Mouse (Mus musculus): ENCODE measurements around the gene Kctd19. TPM values are rescaled to one million over a fixed set of nuclear protein-coding genes. Genes with fewer than 3 reads are reported as not detected.
A peak's percentile ranks its signal among the peaks of the same experiment; 100 is the strongest.

The Kctd19 gene
- polyA plus RNA-seq, 1 experiment from 2014 or later = not detected

DNA sequence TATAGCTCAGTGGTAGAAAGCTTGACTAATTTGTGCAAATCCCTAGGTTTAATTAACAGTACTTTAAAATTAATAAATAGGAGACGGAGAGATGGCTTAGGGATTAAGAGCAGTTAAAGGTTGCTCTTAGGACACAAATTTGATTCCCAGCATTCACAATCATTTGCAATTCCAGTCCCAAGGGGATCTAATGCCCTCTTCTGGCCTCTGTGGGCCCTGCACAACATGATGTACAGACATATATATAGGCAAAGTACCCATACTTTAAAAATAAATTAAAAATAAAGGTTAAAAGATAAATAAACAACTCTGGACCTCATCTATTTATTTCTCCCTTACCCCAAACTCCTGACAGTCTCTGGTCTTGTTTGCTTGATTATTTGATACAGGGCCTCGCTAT lies 5.7 kb upstream of the Kctd19 start:
- no peak for ATAC-seq (ENCODE audit: insufficient read depth, low FRiP score, low read depth)
- no peaks in the 10 kb centered on the region for H3K9me3 ChIP-seq
- no peak overlapping the region for H3K9ac ChIP-seq
- 86% methylated on average over 2 of the region's 2 CpGs for WGBS
- H3K4me1 ChIP-seq = no peaks in the 10 kb centered on the region
- no peaks in the 10 kb centered on the region for H3K36me3 ChIP-seq
- H3K4me2 ChIP-seq = no peak overlapping the region
- H3K4me3 ChIP-seq (replicated peaks) = no peak overlapping the region
- peaks cover 3% of the 10 kb centered on the region for H3K27me3 ChIP-seq (replicated peaks)
- H3K27ac ChIP-seq = no peak overlapping the region

DNA sequence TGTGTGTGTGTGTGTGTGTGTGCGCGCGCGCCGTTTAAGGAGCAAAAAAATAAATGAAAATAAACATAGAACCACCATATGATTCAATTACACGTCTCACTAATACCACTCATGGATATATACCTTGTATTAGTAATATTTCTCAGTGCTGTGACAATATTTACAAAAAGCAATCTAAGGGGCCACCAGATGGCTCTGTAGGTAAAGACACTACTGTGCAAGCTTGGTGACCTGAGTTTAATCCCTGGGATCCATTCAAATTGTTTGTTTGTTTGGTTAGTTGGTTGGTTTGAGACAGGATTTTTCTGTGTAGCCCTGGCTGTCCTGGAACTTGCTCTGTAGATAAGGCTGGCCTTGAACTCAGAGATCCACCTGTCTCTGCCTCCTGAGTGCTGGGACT lies 3.4 kb downstream of the Kctd19 start:
- ATAC-seq (ENCODE audit: insufficient read depth, low FRiP score, low read depth) = no peak
- Histone ChIP-seq H3K4me1 (peaks cover 6% of the 10 kb centered on the region; the same call in 1 of the 2 replicates), H3K27me3 (replicated peaks) (peaks cover 21% of the 10 kb centered on the region), H3K36me3 (no peaks in the 10 kb centered on the region), H3K4me3 (replicated peaks) (no peak overlapping the region), H3K4me2 (no peak overlapping the region), H3K27ac (no peak overlapping the region), H3K9me3 (no peaks in the 10 kb centered on the region), H3K9ac (no peak overlapping the region)
- WGBS = 89% methylated on average over 6 of the region's 6 CpGs

DNA sequence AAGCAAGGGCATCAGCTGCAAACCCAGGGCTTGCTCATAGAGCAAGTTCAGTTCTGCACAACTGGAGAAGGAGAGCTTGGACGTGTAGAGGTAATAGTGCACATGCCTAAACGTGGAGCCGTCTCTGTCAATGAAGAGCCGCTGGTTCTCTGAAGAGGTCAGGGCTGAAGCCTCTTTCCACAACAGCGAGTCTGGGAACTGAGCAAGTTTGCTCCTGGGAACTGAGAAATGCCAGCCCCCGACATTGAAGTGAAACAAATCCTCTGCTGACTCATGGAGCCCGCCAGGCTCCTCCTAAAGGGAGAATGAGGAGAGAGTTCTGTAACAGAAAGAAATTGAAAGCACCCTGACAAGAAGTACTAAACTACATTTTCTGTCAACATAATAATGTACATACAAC lies 5.0 kb downstream of the Kctd19 start:
- H3K4me3 ChIP-seq (replicated peaks) = no peak overlapping the region
- peaks cover 2% of the 10 kb centered on the region; the same call in 1 of the 2 replicates for H3K4me1 ChIP-seq
- H3K27ac ChIP-seq = no peak overlapping the region
- no peak overlapping the region for H3K4me2 ChIP-seq
- H3K36me3 ChIP-seq = no peaks in the 10 kb centered on the region
- no peak for ATAC-seq (ENCODE audit: insufficient read depth, low FRiP score, low read depth)
- H3K9me3 ChIP-seq = no peaks in the 10 kb centered on the region
- no peak overlapping the region for H3K9ac ChIP-seq
- 63% methylated on average over 7 of the region's 7 CpGs for WGBS
- H3K27me3 ChIP-seq (replicated peaks) = peaks cover 11% of the 10 kb centered on the region

DNA sequence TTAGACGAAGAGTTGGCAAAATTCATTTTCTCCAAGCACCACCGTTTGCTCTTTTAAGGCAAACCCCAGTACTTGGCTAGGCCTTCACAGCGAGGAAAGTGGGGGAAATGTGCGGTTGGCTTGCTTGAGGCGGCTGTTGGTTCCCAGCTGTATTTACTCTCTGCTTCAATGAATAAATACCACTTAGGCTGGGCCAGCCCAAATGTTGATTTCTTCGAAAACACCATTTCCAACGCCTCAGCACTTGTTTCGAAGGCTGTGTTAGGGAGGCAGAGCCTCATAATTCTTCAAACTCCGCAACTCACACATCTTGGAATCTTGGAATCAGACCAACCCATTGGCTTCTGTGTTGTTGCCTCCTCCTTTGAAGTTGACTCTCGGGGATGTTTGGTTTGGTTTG lies 6.9 kb downstream of the Kctd19 start:
- no peak overlapping the region for H3K9ac ChIP-seq
- 32% methylated on average over 10 of the region's 10 CpGs for WGBS
- no peaks in the 10 kb centered on the region for H3K36me3 ChIP-seq
- H3K4me1 ChIP-seq = no peaks in the 10 kb centered on the region
- ATAC-seq (ENCODE audit: insufficient read depth, low FRiP score, low read depth) = no peak
- H3K9me3 ChIP-seq = no peaks in the 10 kb centered on the region
- no peaks in the 10 kb centered on the region for H3K27me3 ChIP-seq (replicated peaks)
- H3K4me2 ChIP-seq = no peak overlapping the region
- no peak overlapping the region for H3K4me3 ChIP-seq (replicated peaks)
- peak overlapping the region; percentile 6; the same call in 1 of the 2 replicates for H3K27ac ChIP-seq

DNA sequence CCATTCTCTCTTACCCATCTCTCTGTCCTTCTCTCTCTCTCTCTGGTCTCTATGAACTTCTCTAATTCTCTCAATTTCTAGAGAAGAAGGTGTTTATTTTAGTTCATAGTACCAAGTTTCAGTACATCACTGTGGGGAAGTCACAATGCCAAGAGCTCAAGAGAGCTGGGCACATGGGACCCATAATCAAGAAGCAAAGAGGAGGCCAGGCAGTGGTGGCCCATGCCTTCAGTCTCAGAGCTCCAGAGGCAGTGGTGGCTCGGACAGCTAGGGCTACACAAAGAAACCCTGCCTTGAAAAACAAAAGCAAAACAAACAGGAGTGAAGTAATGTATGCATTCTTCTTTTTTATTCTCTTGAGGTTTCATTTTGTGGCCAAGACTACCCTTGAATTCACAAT lies 8.8 kb downstream of the Kctd19 start:
- Histone ChIP-seq H3K4me3 (replicated peaks) (no peak overlapping the region), H3K27ac (no peak overlapping the region), H3K9ac (no peak overlapping the region), H3K4me2 (no peak overlapping the region), H3K9me3 (no peaks in the 10 kb centered on the region), H3K27me3 (replicated peaks) (no peaks in the 10 kb centered on the region), H3K36me3 (no peaks in the 10 kb centered on the region), H3K4me1 (no peaks in the 10 kb centered on the region)
- WGBS = 67% methylated on average over 1 of the region's 1 CpGs
- ATAC-seq (ENCODE audit: insufficient read depth, low FRiP score, low read depth) = no peak

DNA sequence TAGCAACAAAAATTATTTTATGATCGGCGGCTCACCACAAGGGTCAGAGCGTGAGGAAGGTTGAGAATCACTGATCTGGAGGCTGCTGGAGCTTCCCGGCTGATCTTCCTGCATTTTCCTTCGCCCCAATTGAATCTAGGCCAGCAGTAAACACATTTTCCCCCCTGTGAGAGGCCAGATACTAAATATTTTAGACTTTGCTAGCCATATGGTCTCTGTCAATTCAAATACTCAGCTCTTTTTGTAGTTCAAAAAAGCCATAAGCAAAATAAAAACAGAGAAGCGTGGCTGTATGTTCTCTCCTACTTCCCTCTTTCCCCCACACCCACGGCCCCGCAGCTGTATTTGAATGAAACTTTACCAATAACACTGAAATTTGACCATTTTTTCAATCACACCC lies 9.8 kb downstream of the Kctd19 start:
- Histone ChIP-seq H3K9ac (no peak overlapping the region), H3K4me2 (no peak overlapping the region), H3K9me3 (no peaks in the 10 kb centered on the region), H3K27ac (no peak overlapping the region), H3K4me3 (replicated peaks) (no peak overlapping the region), H3K27me3 (replicated peaks) (no peaks in the 10 kb centered on the region), H3K36me3 (no peaks in the 10 kb centered on the region), H3K4me1 (no peaks in the 10 kb centered on the region)
- no peak; the same call in 1 of the 2 replicates for ATAC-seq (ENCODE audit: insufficient read depth, low FRiP score, low read depth)
- 62% methylated on average over 8 of the region's 8 CpGs for WGBS

DNA sequence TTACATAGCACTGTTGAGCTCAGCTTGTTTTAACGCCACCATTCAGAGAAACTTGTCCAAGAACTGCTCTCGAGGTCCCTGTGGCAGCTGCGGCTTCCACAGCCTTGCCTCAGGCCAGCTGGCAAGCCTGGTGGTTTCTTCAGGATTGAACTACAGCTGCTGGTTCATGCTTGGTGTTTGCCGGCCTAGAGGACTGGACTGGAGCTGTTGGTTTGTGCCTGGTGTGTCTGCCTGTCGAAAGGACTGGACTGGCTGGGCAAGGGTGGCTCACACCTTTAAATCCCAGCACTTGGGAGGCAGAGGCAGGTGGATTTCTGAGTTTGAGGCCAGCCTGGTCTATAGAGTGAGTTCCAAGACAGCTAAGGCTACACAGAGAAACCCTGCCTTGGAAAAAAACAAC lies 13.3 kb downstream of the Kctd19 start:
- no peaks in the 10 kb centered on the region for H3K4me1 ChIP-seq
- H3K27ac ChIP-seq = no peak overlapping the region
- H3K27me3 ChIP-seq (replicated peaks) = no peaks in the 10 kb centered on the region
- ATAC-seq (ENCODE audit: insufficient read depth, low FRiP score, low read depth) = no peak
- no peaks in the 10 kb centered on the region for H3K36me3 ChIP-seq
- H3K4me2 ChIP-seq = no peak overlapping the region
- no peak overlapping the region for H3K4me3 ChIP-seq (replicated peaks)
- H3K9ac ChIP-seq = no peak overlapping the region
- WGBS = 89% methylated on average over 5 of the region's 5 CpGs
- H3K9me3 ChIP-seq = no peaks in the 10 kb centered on the region

DNA sequence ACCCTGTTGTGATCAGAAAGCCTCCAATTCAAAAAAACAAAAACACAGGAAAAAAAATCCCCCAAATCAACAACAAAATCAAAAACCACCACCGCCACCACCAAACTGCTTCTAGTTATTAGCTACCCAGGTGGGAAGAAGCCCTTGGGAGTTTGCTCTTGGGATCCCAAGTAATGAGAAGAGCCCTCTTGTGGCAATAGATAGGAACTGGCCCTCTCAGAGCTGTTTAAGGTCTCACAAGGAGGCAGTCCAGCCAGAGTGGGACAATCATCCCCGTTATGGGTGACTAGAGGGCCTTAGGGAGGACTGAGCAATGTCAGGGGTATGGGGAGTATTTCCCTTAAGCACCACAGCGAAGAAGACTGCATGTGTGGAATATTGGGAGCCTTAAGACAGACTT lies 15.6 kb downstream of the Kctd19 start:
- H3K4me1 ChIP-seq = no peaks in the 10 kb centered on the region
- 34% methylated on average over 3 of the region's 3 CpGs for WGBS
- H3K36me3 ChIP-seq = no peaks in the 10 kb centered on the region
- no peak overlapping the region for H3K27ac ChIP-seq
- no peak overlapping the region for H3K4me2 ChIP-seq
- ATAC-seq (ENCODE audit: insufficient read depth, low FRiP score, low read depth) = no peak
- no peaks in the 10 kb centered on the region for H3K9me3 ChIP-seq
- no peaks in the 10 kb centered on the region for H3K27me3 ChIP-seq (replicated peaks)
- no peak overlapping the region for H3K9ac ChIP-seq
- H3K4me3 ChIP-seq (replicated peaks) = no peak overlapping the region

DNA sequence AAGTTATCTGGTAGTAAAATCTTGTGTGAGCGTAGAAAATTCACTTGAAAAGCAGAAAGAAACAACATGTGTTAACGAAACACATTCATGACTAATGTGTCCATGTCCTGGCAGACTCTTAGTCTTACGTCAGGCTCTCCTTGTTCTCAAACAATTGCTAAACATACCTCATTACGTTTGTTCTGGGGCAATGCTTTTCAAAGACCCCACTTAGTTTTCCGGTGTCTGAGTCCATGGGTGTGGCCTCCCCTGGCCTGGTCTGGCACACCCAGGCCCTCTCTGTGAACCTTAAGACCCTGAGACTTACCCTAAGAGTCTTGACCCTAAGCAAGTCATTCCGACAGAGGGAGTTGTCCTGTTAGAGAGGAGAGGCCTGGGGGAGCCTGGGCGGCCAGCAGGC lies 19.4 kb downstream of the Kctd19 start:
- no peak overlapping the region for H3K4me2 ChIP-seq
- no peak overlapping the region for H3K27ac ChIP-seq
- no peak overlapping the region for H3K9ac ChIP-seq
- H3K4me1 ChIP-seq = peaks cover 3% of the 10 kb centered on the region; the same call in 1 of the 2 replicates
- H3K36me3 ChIP-seq = no peaks in the 10 kb centered on the region
- H3K27me3 ChIP-seq (replicated peaks) = no peaks in the 10 kb centered on the region
- no peak for ATAC-seq (ENCODE audit: insufficient read depth, low FRiP score, low read depth)
- no peaks in the 10 kb centered on the region for H3K9me3 ChIP-seq
- no peak overlapping the region for H3K4me3 ChIP-seq (replicated peaks)
- 59% methylated on average over 7 of the region's 7 CpGs for WGBS

DNA sequence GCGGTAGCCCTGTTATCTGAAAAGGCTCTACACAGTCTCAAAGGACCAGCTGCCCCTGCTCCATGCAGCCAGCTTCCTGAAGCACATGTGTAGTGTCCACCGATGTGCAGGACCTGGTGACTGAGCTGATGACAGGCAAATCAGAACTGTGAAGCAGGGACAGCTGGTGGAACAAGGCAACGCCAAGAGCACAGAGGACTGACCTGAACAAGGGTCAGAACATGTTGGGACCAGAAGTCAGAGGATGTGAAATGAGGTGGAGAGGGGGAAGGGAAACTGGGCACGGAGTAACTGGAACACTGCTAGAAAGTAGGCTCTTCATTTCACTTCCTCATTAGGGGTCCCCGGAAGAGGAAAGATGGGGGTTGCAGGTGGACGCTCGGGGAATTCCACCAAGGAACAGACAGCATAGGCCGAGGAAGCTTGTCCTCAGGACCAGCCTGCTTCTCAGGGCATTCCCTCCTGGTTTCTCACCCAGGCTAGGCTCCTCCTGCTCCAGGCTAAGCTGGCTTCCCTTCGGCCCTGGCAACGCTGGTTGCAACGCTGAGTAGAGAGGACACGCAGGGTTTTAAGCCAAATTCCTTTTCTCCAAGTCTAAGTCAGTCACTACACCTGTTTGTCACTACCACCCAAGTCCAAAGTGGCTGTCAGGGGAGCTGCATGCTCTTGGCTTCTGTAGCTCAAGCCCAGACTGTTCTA lies 20.1 kb downstream of the Kctd19 start:
- no peaks in the 10 kb centered on the region for H3K27me3 ChIP-seq (replicated peaks)
- H3K9me3 ChIP-seq = no peaks in the 10 kb centered on the region
- H3K9ac ChIP-seq = no peak overlapping the region
- no peak overlapping the region for H3K4me2 ChIP-seq
- H3K27ac ChIP-seq = no peak overlapping the region
- no peak for ATAC-seq (ENCODE audit: insufficient read depth, low FRiP score, low read depth)
- no peaks in the 10 kb centered on the region for H3K36me3 ChIP-seq
- no peak overlapping the region for H3K4me3 ChIP-seq (replicated peaks)
- H3K4me1 ChIP-seq = peaks cover 3% of the 10 kb centered on the region; the same call in 1 of the 2 replicates
- 84% methylated on average over 12 of the region's 12 CpGs for WGBS

DNA sequence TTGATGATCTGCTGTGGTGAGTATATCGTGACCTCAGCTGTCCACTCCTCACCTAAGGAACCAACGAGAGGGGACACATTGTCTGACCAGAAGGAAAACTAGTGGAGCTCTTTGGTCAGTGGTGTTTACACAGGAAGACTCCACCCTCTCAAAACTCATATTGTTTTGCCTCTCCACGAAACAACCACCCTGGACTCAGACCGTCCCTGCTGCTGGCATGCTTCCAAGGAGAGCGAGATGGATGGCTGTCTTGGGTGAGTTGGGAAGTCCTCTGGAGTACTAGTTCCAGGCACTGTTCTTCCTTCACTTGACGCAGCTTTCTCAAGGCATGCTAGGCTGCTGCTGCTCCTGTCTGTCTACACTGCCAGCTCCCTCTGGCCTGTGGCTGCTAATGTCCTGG lies 24.2 kb downstream of the Kctd19 start:
- no peak for ATAC-seq (ENCODE audit: insufficient read depth, low FRiP score, low read depth)
- H3K4me1 ChIP-seq = peaks cover 3% of the 10 kb centered on the region; the same call in 1 of the 2 replicates

DNA sequence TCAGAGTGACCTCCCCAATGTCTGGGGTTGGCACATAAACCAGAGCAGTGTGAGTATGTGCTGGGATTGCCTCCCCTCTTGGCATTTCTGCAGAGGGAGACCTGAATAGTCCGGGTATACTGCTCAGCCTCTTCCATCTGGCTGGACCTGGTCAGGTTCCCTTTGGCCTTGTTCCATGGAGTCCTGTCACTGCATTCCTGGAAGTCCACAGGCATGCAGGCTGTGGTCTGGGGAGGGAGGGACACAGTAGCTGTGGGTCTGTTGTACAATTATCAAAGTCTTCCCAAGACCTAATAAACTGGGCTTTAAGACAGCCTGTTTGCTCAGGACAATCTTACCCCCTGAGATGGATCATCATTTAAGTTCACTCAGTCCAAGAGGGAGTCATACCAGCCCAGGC lies 26.2 kb downstream of the Kctd19 start:
- H3K4me1 ChIP-seq = peaks cover 3% of the 10 kb centered on the region; the same call in 1 of the 2 replicates

More for the DNA sequence above, 24.2 kb downstream of the Kctd19 start:
- Histone ChIP-seq H3K4me2 (no peak overlapping the region), H3K9ac (no peak overlapping the region), H3K36me3 (no peaks in the 10 kb centered on the region), H3K27me3 (replicated peaks) (no peaks in the 10 kb centered on the region), H3K4me3 (replicated peaks) (no peak overlapping the region), H3K9me3 (no peaks in the 10 kb centered on the region), H3K27ac (no peak overlapping the region)
- 44% methylated on average over 6 of the region's 6 CpGs for WGBS

DNA sequence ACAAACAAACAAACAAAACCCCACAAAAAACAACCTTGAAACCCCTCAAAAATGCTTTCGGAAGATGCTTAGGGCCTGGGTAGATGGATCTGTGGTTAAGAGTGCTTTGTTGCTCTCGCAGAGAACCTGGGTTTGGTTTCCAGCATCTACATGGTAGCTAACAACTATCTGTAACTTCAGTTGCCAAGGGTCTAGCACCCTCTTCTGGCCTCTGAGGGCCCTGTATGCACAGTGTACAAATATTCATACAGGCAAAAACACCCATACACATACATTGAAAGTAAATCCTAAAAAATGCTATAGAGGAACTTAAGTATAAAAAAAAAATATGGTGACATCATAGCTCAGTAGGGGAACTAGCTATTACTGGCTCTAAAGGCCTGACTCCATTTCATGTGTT lies 29.2 kb downstream of the Kctd19 start:
- WGBS = 94% methylated on average over 2 of the region's 2 CpGs
- no peak for ATAC-seq (ENCODE audit: insufficient read depth, low FRiP score, low read depth)

More for the DNA sequence above, 26.2 kb downstream of the Kctd19 start:
- no peak overlapping the region for H3K4me2 ChIP-seq
- no peak for ATAC-seq (ENCODE audit: insufficient read depth, low FRiP score, low read depth)
- H3K27ac ChIP-seq = no peak overlapping the region
- no peaks in the 10 kb centered on the region for H3K36me3 ChIP-seq
- no peaks in the 10 kb centered on the region for H3K27me3 ChIP-seq (replicated peaks)
- WGBS = 46% methylated on average over 1 of the region's 1 CpGs
- H3K4me3 ChIP-seq (replicated peaks) = no peak overlapping the region
- H3K9me3 ChIP-seq = no peaks in the 10 kb centered on the region
- H3K9ac ChIP-seq = no peak overlapping the region

More for the DNA sequence above, 29.2 kb downstream of the Kctd19 start:
- Histone ChIP-seq H3K27me3 (replicated peaks) (no peaks in the 10 kb centered on the region), H3K9ac (no peak overlapping the region), H3K4me3 (replicated peaks) (no peak overlapping the region), H3K4me2 (no peak overlapping the region), H3K4me1 (peaks cover 5% of the 10 kb centered on the region), H3K27ac (no peak overlapping the region), H3K36me3 (no peaks in the 10 kb centered on the region), H3K9me3 (no peaks in the 10 kb centered on the region)
